ENCODE assay signal across 29 mouse cellular contexts in genomic region chr3:137807913-137808684, GRCm38 (mm10). TPM values are rescaled to one million over a fixed set of nuclear protein-coding genes. Genes with fewer than 3 reads are reported as not detected.
A peak's percentile ranks its signal among the peaks of the same experiment; 100 is the strongest.
DNase-seq lines count a peak whose midpoint lies in the region; ATAC-seq lines count a peak whose summit lies in the region.
"Had no signal": no experiment of that assay in that cellular context is flagged by ENCODE, and none has a peak within 500 bp of the region (broad histone marks: within the 10 kb centered on the region; RNA-seq: fewer than 3 reads in every experiment).

No protein-coding gene starts in this region.

- 0 out of 2 replicates have a peak, but pooled peaks have one; percentile 21 for ATAC-seq in liver, embryonic 16.5 days (ENCODE audit: low read depth)
- no peak for ATAC-seq in liver, embryonic 11.5 days (replicated peaks; ENCODE audit: low FRiP score)
- no peak for ATAC-seq in frontal cortex, adult (ENCODE audit: low TSS enrichment)
- ATAC-seq: forebrain, postnatal 0 days; hindbrain, postnatal 0 days; midbrain, embryonic 15.5 days had no signal

- no peak for DNase-seq in liver, embryonic 11.5 days (ENCODE audit: low spot score)
- DNase-seq in kidney, adult 9 months: peak; percentile 42
- DNase-seq in kidney, postnatal 14 days: peak; percentile 18
- DNase-seq in layer of hippocampus, postnatal 10 days (ENCODE audit: low spot score in 2 of 2): no peak
- DNase-seq in cerebellum, postnatal 14 days: no peak
- DNase-seq: adrenal gland, postnatal 25 days; cerebellum, adult 18-20 months; cerebellum, postnatal 25 days; forebrain, postnatal 0 days; gastrocnemius, postnatal 10 days; heart, postnatal 36 days; liver; lung, adult 2 months; lung, postnatal 10 days; right cerebral cortex, adult 18-20 months; thymus, adult 18-20 months; thymus, postnatal 25 days had no signal

- H3K4me2 ChIP-seq in liver, embryonic 16.5 days (ENCODE audit: low read depth, low read length): no peak overlapping the region
- no peak overlapping the region for H3K4me2 ChIP-seq in liver, embryonic 11.5 days
- H3K4me2 ChIP-seq: embryonic facial prominence, embryonic 15.5 days; forebrain, embryonic 12.5 days; hindbrain, embryonic 12.5 days; intestine, embryonic 15.5 days; midbrain, embryonic 15.5 days had no signal

- no peak overlapping the region for H3K9ac ChIP-seq in liver, embryonic 16.5 days (ENCODE audit: low read depth, low read length)
- no peak overlapping the region for H3K9ac ChIP-seq in liver, embryonic 11.5 days (ENCODE audit: low read depth, low read length)
- H3K9ac ChIP-seq: embryonic facial prominence, embryonic 15.5 days; forebrain, embryonic 12.5 days; forebrain, postnatal 0 days; hindbrain, embryonic 12.5 days; intestine, embryonic 15.5 days; midbrain, embryonic 15.5 days had no signal

- H3K27ac ChIP-seq in liver, embryonic 16.5 days (ENCODE audit: low read length): no peak overlapping the region
- H3K27ac ChIP-seq in liver, embryonic 11.5 days (ENCODE audit: low read depth, low read length): no peak overlapping the region
- H3K27ac ChIP-seq: embryonic facial prominence, embryonic 10.5 days; embryonic facial prominence, embryonic 15.5 days; forebrain, embryonic 12.5 days; hindbrain, embryonic 12.5 days; hindbrain, postnatal 0 days; intestine, embryonic 15.5 days; macrophage; midbrain, embryonic 10.5 days; midbrain, embryonic 15.5 days; stomach, postnatal 0 days had no signal

- H3K36me3 ChIP-seq in liver, embryonic 16.5 days (ENCODE audit: control insufficient read depth, insufficient read depth): no peaks in the 10 kb centered on the region
- H3K36me3 ChIP-seq in liver, embryonic 11.5 days (ENCODE audit: control insufficient read depth, insufficient read depth, low read length): no peaks in the 10 kb centered on the region
- H3K36me3 ChIP-seq: embryonic facial prominence, embryonic 10.5 days; embryonic facial prominence, embryonic 15.5 days; forebrain, embryonic 12.5 days; hindbrain, embryonic 12.5 days; intestine, embryonic 15.5 days; midbrain, embryonic 10.5 days; midbrain, embryonic 15.5 days had no signal

- H3K4me3 ChIP-seq in liver, embryonic 16.5 days (ENCODE audit: low read depth, low read length): no peak overlapping the region
- no peak overlapping the region for H3K4me3 ChIP-seq in liver, embryonic 11.5 days (ENCODE audit: low read depth, low read length)
- H3K4me3 ChIP-seq: embryonic facial prominence, embryonic 10.5 days; embryonic facial prominence, embryonic 15.5 days; forebrain, embryonic 12.5 days; hindbrain, embryonic 12.5 days; intestine, embryonic 15.5 days; midbrain, embryonic 10.5 days; midbrain, embryonic 15.5 days had no signal

- WGBS in liver, embryonic 16.5 days (ENCODE audit: insufficient replicate concordance): 34% methylated on average over 5 of the region's 5 CpGs
- WGBS in liver, embryonic 11.5 days: 53% methylated on average over 5 of the region's 5 CpGs

- no peaks in the 10 kb centered on the region; the same call in 1 of the 2 replicates for H3K4me1 ChIP-seq in liver, embryonic 16.5 days (ENCODE audit: control insufficient read depth, low read depth, low read length)
- H3K4me1 ChIP-seq in liver, embryonic 11.5 days (replicated peaks; ENCODE audit: control insufficient read depth, insufficient read depth, low read length): no peaks in the 10 kb centered on the region
- H3K4me1 ChIP-seq: embryonic facial prominence, embryonic 15.5 days; forebrain, embryonic 12.5 days; hindbrain, embryonic 12.5 days; intestine, embryonic 15.5 days; midbrain, embryonic 10.5 days; midbrain, embryonic 15.5 days had no signal

- no peaks in the 10 kb centered on the region for H3K9me3 ChIP-seq in liver, embryonic 16.5 days (replicated peaks; ENCODE audit: control insufficient read depth, low read length)
- no peaks in the 10 kb centered on the region for H3K9me3 ChIP-seq in liver, embryonic 11.5 days (ENCODE audit: control insufficient read depth, low read length)
- H3K9me3 ChIP-seq: embryonic facial prominence, embryonic 10.5 days; embryonic facial prominence, embryonic 15.5 days; forebrain, embryonic 12.5 days; hindbrain, embryonic 12.5 days; intestine, embryonic 15.5 days; midbrain, embryonic 10.5 days; midbrain, embryonic 15.5 days had no signal

- no peaks in the 10 kb centered on the region for H3K27me3 ChIP-seq in liver, embryonic 16.5 days (ENCODE audit: control insufficient read depth, insufficient read depth, low read depth, low read length)
- no peaks in the 10 kb centered on the region; the same call in 1 of the 2 replicates for H3K27me3 ChIP-seq in liver, embryonic 11.5 days (replicated peaks; ENCODE audit: control insufficient read depth, insufficient read depth, low read length)
- H3K27me3 ChIP-seq: embryonic facial prominence, embryonic 15.5 days; forebrain, embryonic 12.5 days; hindbrain, embryonic 12.5 days; intestine, embryonic 15.5 days; midbrain, embryonic 15.5 days had no signal

RNA-seq across cellular contexts. Expression of gene H2afz, which starts 56.2 kb away (rescaled TPM):
- 801 and 896 TPM in 2 replicates for polyA plus RNA-seq in liver, embryonic 16.5 days (2015; fragmentation: Nextera tagmentation; extraction: Ambion mirVana)
- polyA plus RNA-seq in liver, embryonic 11.5 days (2014; fragmentation: Nextera tagmentation; extraction: Ambion mirVana): 2,121 and 2,201 TPM in 2 replicates
- total RNA-seq in layer of hippocampus, postnatal 10 days (2021): 100 to 1,000 TPM; 193 to 223 TPM

RNA-seq across cellular contexts. Expression of gene Dnajb14, which starts 59.4 kb away (rescaled TPM):
- 3.0 and 4.3 TPM in 2 replicates for polyA plus RNA-seq in liver, embryonic 16.5 days (2015; fragmentation: Nextera tagmentation; extraction: Ambion mirVana)
- polyA plus RNA-seq in liver, embryonic 11.5 days (2014; fragmentation: Nextera tagmentation; extraction: Ambion mirVana): 9.0 and 9.8 TPM in 2 replicates
- 10 to 100 TPM; 40.1 to 44.9 TPM for total RNA-seq in layer of hippocampus, postnatal 10 days (2021)

Comparison
In these comparisons a context has a peak if more than half of its experiments do, and no peak if none do; other contexts are left out.
1. DNase-seq: peak in kidney, adult 9 months (single experiment) and kidney, postnatal 14 days (single experiment); none in liver, embryonic 11.5 days (single experiment), layer of hippocampus, postnatal 10 days (0 of 2) and cerebellum, postnatal 14 days (0 of 2).